Mouse (Mus musculus) cerebellum, adult 2 months (tissue): Measurements from ENCODE around the gene Grk5. TPM values are rescaled to one million over a fixed set of nuclear protein-coding genes. Genes with fewer than 3 reads are reported as not detected.

ENCODE experiments used
- DNase-seq, 2 experiments: peaks; one replicate each; pipeline ENCODE4 v3.0.0; 2021
- H3K27ac ChIP-seq: fragments of 200-500 bp; 2 replicates; pipeline ENCODE4 v1.5.1; 2012; ENCODE audit warnings: low read length, control low read depth, inconsistent platforms; ENCODE audit not compliant: insufficient read depth
- H3K27me3 ChIP-seq: fragments of 200-500 bp; 2 replicates; pipeline ENCODE4 v1.6.1; 2012; ENCODE audit warnings: inconsistent platforms, mild to moderate bottlenecking, low read length, moderate library complexity; ENCODE audit not compliant: control insufficient read depth, insufficient read depth
- H3K4me1 ChIP-seq: fragments of 200-500 bp; 2 replicates; pipeline ENCODE4 v1.6.1; 2011; ENCODE audit warnings: low read length; ENCODE audit not compliant: control insufficient read depth, insufficient read depth
- H3K4me3 ChIP-seq: fragments of 200-500 bp; replicated peaks from 2 replicates; pipeline ENCODE3; 2011; ENCODE audit warnings: mild to moderate bottlenecking, low read depth, low read length, control low read depth; ENCODE audit not compliant: insufficient read depth
- CTCF ChIP-seq: fragments of 200-500 bp; IDR thresholded peaks from 2 replicates; pipeline ENCODE4 v1.5.1; 2011; ENCODE audit warnings: low read depth, mild to moderate bottlenecking, control low read depth, low read length, moderate library complexity, borderline replicate concordance; ENCODE audit not compliant: insufficient read depth
- POLR2A ChIP-seq: fragments of 200-500 bp; IDR thresholded peaks from 2 replicates; pipeline ENCODE4 v1.6.1; 2011; ENCODE audit warnings: low read length, control low read depth, borderline replicate concordance; ENCODE audit not compliant: insufficient read depth
- WGBS: fragments of 180-500 bp; shearing (Covaris S2); methylation state at CpG from one replicate; pipeline ENCODE4 v1.1.7; 2018; 5-methylcytosine and 5-hydroxymethylcytosine counted together
- polyA plus RNA-seq: library from polyadenylated mRNA; depleted of rRNA; stranded (reverse); fragments of >200 nt; gene quantifications from 2 replicates; pipeline ENCODE4 v1.2.3, GENCODE M21; 2012

The Grk5 gene
- polyA plus RNA-seq, 1 experiment: 9.6 TPM

GRCm38 (mm10) chr19:61021939-61022566, 132.5 kb downstream of the Grk5 start:
- Histone ChIP-seq H3K4me3 (no peak overlapping the region), H3K27ac (peak overlapping the region; percentile 56; the same call in 1 of the 2 replicates), H3K27me3 (no peaks in the 10 kb centered on the region), H3K4me1 (peaks cover 23% of the 10 kb centered on the region; the same call in 1 of the 2 replicates)
- 75% methylated on average over 3 of the region's 3 CpGs for WGBS
- TF ChIP-seq POLR2A (no peak), CTCF (no peak)
- peak in 1 of 2 experiments; percentile 29 for DNase-seq

DNA sequence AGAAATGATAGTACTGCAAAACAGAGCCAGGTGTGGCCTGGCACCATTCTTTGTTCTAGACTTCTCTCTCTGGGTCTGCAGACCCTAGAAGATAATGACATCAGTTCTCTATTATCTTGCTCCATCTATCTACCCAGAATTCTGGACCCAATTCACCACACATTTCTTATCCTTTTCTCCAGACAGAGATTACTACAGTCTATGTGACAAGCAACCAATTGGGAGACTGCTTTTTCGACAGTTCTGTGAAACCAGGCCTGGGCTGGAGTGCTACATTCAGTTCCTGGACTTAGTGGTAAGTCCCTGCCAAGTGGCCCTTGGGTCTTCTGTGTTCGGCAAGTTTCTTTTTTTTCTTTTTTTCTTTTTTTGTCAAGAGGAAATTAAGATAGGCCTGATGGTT, 142.0 kb downstream of the Grk5 start:
- Histone ChIP-seq H3K4me3 (no peak overlapping the region), H3K4me1 (peaks cover 3% of the 10 kb centered on the region), H3K27me3 (no peaks in the 10 kb centered on the region; the same call in 1 of the 2 replicates), H3K27ac (no peak overlapping the region)
- no peak for TF ChIP-seq CTCF
- no peak for TF ChIP-seq POLR2A
- 81% methylated on average over 2 of the region's 2 CpGs for WGBS
- no peak for DNase-seq

GRCm38 (mm10) chr19:61039151-61039550, 149.6 kb downstream of the Grk5 start:
- H3K4me1 ChIP-seq: peaks cover 8% of the 10 kb centered on the region
- no peak for TF ChIP-seq CTCF
- TF ChIP-seq POLR2A: no peak
- H3K27me3 ChIP-seq: no peaks in the 10 kb centered on the region
- DNase-seq: no peak
- H3K27ac ChIP-seq: no peak overlapping the region
- H3K4me3 ChIP-seq: no peak overlapping the region

GRCm38 (mm10) chr19:61048646-61049045, 159.1 kb downstream of the Grk5 start:
- H3K4me3 ChIP-seq: no peak overlapping the region
- no peak overlapping the region for H3K27ac ChIP-seq
- H3K27me3 ChIP-seq: no peaks in the 10 kb centered on the region
- TF ChIP-seq POLR2A (no peak), CTCF (no peak)
- WGBS: 25% methylated on average over 2 of the region's 2 CpGs
- DNase-seq: peak; percentile 41 to 59
- peaks cover 13% of the 10 kb centered on the region; the same call in 1 of the 2 replicates for H3K4me1 ChIP-seq

DNA sequence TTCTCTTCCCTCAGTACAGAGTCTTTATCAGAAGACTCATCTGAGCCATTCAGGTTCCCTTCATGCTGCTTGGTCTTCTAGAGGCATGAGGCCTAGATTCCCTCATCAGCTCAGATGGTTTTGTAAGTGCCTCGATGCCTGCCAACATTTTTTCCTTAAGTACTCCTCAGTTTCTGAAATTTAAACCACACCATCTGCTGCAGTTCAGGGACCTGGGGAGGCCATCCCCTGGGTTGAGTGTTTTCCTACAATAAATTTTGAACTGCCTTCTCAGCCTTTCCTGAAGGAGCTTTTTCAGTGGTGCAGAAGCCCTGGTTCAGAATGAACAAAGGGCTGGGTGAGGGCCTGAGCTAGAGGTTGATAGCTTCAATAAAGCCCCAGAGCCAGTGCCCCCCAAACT, 159.9 kb downstream of the Grk5 start:
- WGBS: 14% methylated on average over 1 of the region's 1 CpGs
- H3K27me3 ChIP-seq: no peaks in the 10 kb centered on the region
- no peak overlapping the region for H3K4me3 ChIP-seq
- DNase-seq: peak in 1 of 2 experiments; percentile 45
- TF ChIP-seq CTCF (no peak), POLR2A (no peak)
- H3K4me1 ChIP-seq: peaks cover 13% of the 10 kb centered on the region; the same call in 1 of the 2 replicates
- H3K27ac ChIP-seq: no peak overlapping the region

DNA sequence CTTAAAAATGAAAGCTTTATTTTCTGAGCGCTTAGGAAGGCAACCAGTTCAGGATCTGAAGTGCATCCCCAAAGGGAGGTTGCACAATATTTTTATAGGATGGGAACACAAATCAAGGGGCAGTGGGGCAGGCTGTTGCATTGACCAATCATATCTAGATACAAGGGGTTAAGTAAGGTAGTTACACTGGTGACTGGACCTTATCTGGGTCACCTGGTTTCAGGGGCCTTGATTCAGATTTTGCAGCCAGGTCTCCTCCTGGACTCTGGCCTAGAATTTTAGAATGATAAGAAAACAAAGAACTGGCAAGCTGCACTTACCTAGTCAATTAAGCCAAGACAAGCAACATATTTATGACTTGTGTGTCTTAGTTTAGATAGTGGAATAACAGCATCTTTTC, 161.6 kb downstream of the Grk5 start:
- H3K27me3 ChIP-seq: no peaks in the 10 kb centered on the region
- TF ChIP-seq POLR2A (no peak), CTCF (no peak)
- no peak overlapping the region for H3K27ac ChIP-seq
- DNase-seq: no peak
- peaks cover 13% of the 10 kb centered on the region; the same call in 1 of the 2 replicates for H3K4me1 ChIP-seq
- 100% methylated on average over 1 of the region's 1 CpGs for WGBS
- H3K4me3 ChIP-seq: no peak overlapping the region

DNA sequence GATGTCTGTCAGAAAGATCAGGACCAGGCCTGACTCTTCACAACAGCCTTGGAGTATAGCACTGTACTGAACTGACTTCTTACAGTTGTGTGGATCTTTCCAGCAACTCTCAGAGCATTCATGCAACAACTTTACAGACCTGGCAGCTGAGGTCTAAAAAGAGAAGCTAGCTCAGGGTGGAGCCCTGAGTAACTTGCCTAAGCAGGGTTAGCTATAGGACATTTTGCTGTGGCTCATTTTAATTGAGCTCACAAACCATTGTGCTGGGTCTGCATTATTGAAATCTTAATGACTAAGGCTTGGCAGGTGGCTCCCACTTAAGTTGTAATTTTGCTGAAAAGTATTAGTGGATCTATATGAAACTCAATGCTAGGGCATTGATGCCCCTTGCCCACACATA, 162.5 kb downstream of the Grk5 start:
- no peaks in the 10 kb centered on the region for H3K27me3 ChIP-seq

DNA sequence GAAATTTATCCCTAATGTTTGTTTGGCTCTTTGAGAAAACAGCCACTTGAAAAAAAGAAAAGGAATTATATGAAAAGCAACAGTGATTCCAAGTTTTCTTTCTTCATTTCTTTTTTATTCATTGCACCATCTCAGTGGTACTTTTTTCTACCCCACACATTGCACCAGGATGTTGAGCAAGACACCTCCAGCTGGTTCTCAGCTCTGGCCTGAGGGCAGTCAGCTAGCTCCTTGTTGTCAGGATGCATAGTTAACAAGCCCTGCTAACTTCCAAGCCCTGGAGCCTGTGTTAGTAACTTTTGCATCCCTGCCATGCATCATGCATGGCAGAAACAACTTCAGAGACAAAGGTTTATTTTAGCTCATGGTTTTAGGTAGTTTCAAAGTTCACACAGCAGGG, 163.2 kb downstream of the Grk5 start:
- no peak overlapping the region for H3K4me3 ChIP-seq
- TF ChIP-seq CTCF: no peak
- TF ChIP-seq POLR2A: no peak
- no peak overlapping the region for H3K27ac ChIP-seq
- no peak for DNase-seq
- peaks cover 13% of the 10 kb centered on the region; the same call in 1 of the 2 replicates for H3K4me1 ChIP-seq
- H3K27me3 ChIP-seq: no peaks in the 10 kb centered on the region

More for the DNA sequence above, 162.5 kb downstream of the Grk5 start:
- Histone ChIP-seq H3K4me3 (no peak overlapping the region), H3K4me1 (peaks cover 13% of the 10 kb centered on the region; the same call in 1 of the 2 replicates), H3K27ac (no peak overlapping the region)
- DNase-seq: no peak
- TF ChIP-seq POLR2A: no peak
- TF ChIP-seq CTCF: no peak
